Mouse (Mus musculus) T-helper 1 cell (primary cell): ENCODE data around the gene Gmip.

ENCODE experiments used
- in situ Hi-C: fragments of 300-600 bp; cut with MboI, MseI; formaldehyde crosslinking; loops from one replicate; pipeline ENCODE4 v1.15.1; 2025; ENCODE audit warnings: high pct_unique_total_duplicates

The Gmip gene

GRCm38 (mm10) chr8:69808094-69808863 lies at the start of gene Gmip:
Gmip (plus strand) TSS chr8:69808679.
- in situ Hi-C loops, result no loop called here

GRCm38 (mm10) chr8:69761814-69762445 lies 46.5 kb upstream of the Gmip start:
- in situ Hi-C loops, result no loop called here

DNA sequence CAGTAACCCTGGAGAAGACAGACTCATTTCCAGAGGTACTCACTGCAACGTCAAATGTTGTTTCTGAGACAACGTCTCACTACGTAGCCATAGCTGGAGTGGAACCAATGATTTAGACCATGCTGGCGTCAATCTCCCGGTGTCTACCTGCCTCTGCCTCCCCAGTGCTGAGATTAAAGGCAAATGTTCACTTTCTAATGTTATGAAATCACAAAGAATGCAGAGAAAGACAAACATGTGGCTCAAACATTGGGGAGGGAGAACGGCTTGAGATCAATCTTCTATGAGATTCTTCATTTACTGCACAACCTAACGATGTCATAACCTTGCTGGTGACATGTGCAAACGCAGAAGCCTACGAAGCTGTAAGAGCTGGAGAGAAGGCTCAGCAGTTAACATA lies 37.3 kb upstream of the Gmip start:
- in situ Hi-C loops, result no loop called here

DNA sequence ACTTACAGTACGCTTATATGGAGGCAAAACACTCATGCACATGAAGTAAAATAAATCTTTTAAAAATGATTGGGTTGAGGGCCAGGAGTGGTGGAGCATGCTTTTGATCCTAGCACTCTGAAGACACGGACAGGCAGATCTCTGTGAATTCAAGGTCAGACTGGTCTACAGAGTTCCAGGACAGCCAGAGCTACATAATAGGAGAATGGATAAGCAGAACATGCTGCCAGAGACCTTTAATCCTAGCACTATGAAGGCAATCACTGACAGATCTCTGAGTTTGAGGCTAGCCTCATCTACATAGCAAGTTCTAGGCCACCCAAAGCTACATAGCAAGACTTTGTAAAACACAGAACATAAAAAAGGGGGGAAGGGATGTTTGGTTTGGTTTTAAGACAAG lies 36.4 kb upstream of the Gmip start:
- in situ Hi-C loops, result no loop called here

DNA sequence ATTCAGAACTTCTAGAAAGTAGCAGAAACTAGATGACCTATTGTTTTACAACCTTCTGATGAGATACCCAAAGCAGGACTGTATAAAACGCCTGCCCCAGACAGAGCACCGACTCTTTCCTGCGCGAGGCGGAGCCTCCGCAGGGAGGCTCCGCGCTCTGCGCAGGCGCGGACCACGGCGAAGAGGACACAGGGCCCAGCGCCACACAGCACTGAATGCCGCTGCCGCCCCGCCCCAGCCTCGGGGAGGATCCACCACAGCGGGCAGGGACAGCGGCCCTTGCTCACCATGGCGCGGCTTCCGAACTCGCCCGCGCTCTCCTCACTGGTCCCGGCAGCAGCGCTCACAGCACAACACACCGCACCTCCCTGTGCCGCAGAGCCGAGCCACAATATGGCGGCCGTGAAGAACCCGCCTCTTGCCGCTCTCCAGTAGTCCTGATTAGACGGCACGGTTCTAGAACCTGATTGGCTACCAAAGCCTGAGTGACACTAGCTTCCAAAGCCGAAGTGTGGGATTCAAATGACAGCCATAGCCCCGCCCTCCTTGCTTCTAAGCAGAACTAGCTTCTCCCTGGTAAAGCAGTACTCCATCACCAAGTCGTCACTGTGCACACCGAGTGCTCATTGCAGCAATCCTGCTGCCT lies 33.9 kb upstream of the Gmip start, which contains the start of gene Gm20422:
Gm20422 (minus strand) TSS at position 384 of the 646 bp plus-strand sequence.
- in situ Hi-C loops, result no loop called here

DNA sequence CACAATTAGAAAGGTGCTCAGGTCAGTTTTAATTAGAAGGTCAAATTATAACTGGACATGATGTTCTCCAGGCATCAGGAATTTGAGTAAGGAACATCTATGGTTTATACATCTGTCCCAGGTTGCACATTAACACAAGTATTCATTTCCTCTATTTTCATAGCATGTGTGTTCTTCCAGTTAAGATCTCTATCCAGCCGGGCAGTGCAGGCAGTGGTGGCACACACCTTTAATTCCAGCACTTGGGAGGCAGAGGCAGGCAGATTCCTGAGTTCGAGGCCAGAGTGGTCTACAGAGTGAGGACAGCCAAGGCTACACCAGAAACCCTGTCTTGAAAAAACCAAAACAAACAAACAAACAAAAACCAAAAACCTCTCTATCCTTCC lies 33.3 kb upstream of the Gmip start:
- in situ Hi-C loops, result no loop called here

DNA sequence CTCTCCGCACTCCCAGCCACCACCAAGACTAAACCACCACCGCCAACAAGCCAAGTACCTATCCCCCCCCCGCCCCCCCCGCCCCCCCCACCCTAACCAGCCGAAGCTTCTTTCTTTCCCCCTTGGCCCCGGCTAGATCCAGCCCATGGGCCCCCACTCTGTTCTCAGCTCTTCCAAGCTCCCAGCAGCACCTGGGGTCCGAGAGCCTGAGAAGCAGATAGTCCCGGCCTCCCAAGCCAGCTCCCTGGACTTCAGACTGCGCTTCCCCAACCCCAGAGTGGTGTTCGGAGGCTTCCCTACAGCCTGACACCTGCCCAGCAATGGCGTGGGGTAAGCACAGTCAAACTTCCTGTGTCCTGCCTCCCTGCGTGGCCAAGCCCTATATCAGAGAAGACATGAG lies 31.4 kb upstream of the Gmip start:
- in situ Hi-C loops, result no loop called here

DNA sequence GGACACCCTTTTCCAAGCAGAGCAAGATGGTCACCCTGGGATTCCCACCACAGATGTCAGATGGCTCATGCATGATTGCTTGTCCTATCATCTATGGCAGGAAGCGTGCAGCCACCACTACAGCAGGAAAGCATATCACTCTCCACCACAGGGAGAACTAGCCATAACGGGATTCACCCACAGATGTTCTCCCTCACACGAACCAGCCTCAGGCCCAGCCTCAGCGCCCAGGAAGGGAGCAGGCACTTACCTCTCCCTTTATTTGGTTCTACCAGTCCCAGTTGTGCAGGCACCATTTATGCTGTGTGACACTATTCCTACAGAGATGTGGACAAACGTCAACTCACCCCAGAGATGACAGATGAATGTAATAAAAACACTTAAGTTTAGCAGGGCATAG lies 19.4 kb upstream of the Gmip start:
- in situ Hi-C loops, result no loop called here

DNA sequence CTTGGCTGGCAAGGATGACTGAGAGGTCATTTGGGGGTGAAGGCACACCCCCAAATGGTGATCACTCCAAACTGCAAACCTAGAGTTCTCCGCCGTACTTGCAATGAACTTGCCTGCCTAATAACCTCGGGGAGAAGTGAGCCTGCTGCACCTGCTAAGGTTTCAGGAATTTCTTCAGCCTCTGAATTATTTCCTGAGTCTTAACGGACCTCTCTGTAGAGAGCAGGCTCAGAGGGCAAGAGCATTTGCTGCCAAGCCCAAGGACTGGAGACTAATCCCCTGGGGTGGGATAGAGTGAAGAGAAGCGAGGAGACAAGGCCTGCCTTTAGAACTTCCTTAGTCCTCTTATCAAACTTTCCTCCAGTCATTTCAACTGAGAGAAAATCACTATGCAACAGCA lies 18.7 kb upstream of the Gmip start:
- in situ Hi-C loops, result loop anchor here (5.0 kb wide), 1 partner anchor 72 kb away; no protein-coding TSS in a partner anchor

DNA sequence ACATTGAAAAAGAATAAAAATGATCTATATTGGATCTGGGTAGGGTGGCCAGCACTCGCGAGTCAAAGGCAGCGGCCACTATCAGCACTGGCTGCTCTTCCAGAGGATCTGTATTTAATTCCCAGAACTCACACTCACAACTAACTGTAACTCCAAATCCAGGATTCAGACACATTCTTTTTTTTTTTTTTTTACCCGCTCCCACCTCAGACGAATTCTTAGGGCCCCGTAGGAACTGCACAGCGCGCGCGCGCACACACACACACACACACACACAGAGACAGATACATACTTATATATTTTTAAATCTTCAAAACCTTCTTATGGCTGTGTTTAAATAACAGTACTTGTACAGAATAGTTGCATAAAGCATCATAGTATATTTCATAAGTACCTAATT lies 18.1 kb upstream of the Gmip start:
- in situ Hi-C loops, result loop anchor here (5.0 kb wide), 1 partner anchor 73 kb away; no protein-coding TSS in a partner anchor

GRCm38 (mm10) chr8:69790773-69791367 lies 17.6 kb upstream of the Gmip start, which contains the start of the genes Atp13a1 and Zfp866:
Atp13a1 (plus strand) TSS chr8:69791163.
Zfp866 (minus strand) TSS chr8:69791178.
- in situ Hi-C loops, result loop anchor here (5.0 kb wide), 1 partner anchor 74 kb away; no protein-coding TSS in a partner anchor

- in situ Hi-C loops, result loop anchor here (5.0 kb wide), 1 partner anchor 74 kb away; no protein-coding TSS in a partner anchor
These were observed 16.9 kb upstream of the Gmip start for GRCm38 (mm10) chr8:69791415-69792068.

DNA sequence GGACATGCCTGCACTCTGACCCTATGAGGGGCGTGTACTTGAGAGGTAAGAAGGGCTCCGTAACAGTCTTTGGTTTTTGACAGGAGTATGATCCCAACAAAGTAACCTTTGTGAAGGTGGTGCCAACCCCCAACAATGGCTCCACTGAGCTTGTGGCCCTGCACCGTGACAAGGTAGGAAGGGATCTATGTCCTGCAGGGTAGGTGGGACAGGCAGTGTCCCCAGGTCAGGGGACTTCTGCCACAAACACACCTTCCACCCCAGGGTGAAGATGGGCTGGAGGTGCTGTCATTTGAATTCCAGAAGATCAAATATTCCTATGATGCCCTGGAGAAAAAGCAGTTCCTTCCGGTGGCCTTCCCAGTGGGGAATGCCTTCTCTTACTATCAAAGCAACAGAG lies 14.8 kb upstream of the Gmip start:
- in situ Hi-C loops, result loop anchor here (5.0 kb wide), 1 partner anchor 76 kb away; no protein-coding TSS in a partner anchor

GRCm38 (mm10) chr8:69794096-69794495 lies 14.4 kb upstream of the Gmip start:
- in situ Hi-C loops, result loop anchor here (5.0 kb wide), 1 partner anchor 77 kb away; no protein-coding TSS in a partner anchor

- in situ Hi-C loops, result loop anchor here (5.0 kb wide), 1 partner anchor 78 kb away; no protein-coding TSS in a partner anchor
These were observed 13.6 kb upstream of the Gmip start for GRCm38 (mm10) chr8:69794901-69795300.

- in situ Hi-C loops, result no loop called here
These were observed 11.6 kb upstream of the Gmip start for GRCm38 (mm10) chr8:69796721-69797345.

DNA sequence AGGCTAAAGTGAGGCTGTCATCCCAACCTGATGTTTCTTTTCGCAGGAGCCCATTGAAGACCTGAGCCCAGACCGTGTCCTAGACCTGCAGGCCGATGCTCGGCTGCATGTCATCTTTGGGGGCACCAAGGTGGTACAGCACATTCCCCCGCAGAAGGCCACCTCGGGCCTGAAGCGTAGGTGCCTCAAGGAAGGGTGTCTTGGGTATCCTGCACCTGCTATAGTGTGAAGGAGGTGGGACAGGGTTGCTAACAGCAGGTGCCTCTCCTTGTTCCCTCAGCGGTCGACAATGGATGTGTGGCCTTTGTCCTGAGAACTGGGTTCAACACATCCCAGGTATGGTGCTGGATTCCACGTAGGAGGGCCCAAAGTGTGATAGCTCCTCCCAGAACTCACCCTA lies 10.8 kb upstream of the Gmip start:
- in situ Hi-C loops, result no loop called here

- in situ Hi-C loops, result no loop called here
These were observed 9.2 kb upstream of the Gmip start for GRCm38 (mm10) chr8:69799261-69799660.

DNA sequence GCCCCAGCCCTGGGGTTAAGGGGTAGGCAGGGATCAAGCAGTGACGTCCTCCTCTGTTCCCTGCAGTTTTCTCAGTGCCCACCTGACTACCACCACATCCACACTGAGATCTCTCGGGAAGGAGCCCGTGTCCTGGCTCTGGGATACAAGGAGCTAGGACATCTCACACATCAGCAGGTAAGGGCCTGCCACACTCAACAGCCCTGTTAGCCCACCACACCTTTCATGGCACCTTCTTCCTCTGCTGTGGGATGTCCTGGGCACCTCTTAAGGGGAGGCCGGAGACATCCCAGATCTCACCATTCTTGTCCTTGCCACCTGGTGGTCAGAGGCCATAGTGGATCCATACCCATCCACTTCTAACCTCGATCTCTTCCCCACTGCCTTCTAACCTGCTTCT lies 8.5 kb upstream of the Gmip start:
- in situ Hi-C loops, result no loop called here

- in situ Hi-C loops, result no loop called here
These were observed 6.7 kb upstream of the Gmip start for GRCm38 (mm10) chr8:69801796-69802195.

GRCm38 (mm10) chr8:69802216-69802615 lies 6.3 kb upstream of the Gmip start:
- in situ Hi-C loops, result no loop called here
